Mouse (Mus musculus) testis, adult 2 months (tissue): ENCODE results near the gene Prex1.

Experiments
- CTCF ChIP-seq: fragments of 200-500 bp; IDR thresholded peaks from 2 replicates; pipeline ENCODE4 v1.5.1; 2012; ENCODE audit warnings: low read depth, mild to moderate bottlenecking, inconsistent platforms, low read length, moderate library complexity; ENCODE audit not compliant: control insufficient read depth, insufficient read depth, insufficient replicate concordance
- POLR2A ChIP-seq: fragments of 200-500 bp; IDR thresholded peaks from 2 replicates; pipeline ENCODE4 v1.6.1; 2012; ENCODE audit warnings: low read depth, mild to moderate bottlenecking, inconsistent platforms, low read length, moderate library complexity; ENCODE audit not compliant: control insufficient read depth

- TF ChIP-seq POLR2A (no peak), CTCF (no peak)
Measured at GRCm38 (mm10) chr2:166664506-166664905, 49.1 kb downstream of the Prex1 start.
